In genomic region chr17:28074486-28074885, GRCm38 (mm10) we compare ENCODE assay signal across 21 mouse cellular contexts. TPM values are rescaled to one million over a fixed set of nuclear protein-coding genes. Genes with fewer than 3 reads are reported as not detected.
DNase-seq lines count a peak whose midpoint lies in the region; ATAC-seq and TF ChIP-seq lines count a peak whose summit lies in the region.
"Had no signal": no experiment of that assay in that cellular context is flagged by ENCODE, and none has a peak within 500 bp of the region (broad histone marks: within the 10 kb centered on the region; RNA-seq: fewer than 3 reads in every experiment).

No protein-coding gene starts in this region.

- 34% methylated on average over 7 of the region's 7 CpGs for WGBS in thymus, adult 2 months
- WGBS in kidney, embryonic 14.5 days = 65% methylated on average over 7 of the region's 7 CpGs
- WGBS in hindbrain, embryonic 11.5 days = 70% methylated on average over 7 of the region's 7 CpGs

- H3K27me3 ChIP-seq in thymus, adult 2 months (ENCODE audit: control insufficient read depth, insufficient read depth, low read length) = no peaks in the 10 kb centered on the region
- H3K27me3 ChIP-seq in kidney, embryonic 14.5 days (ENCODE audit: control insufficient read depth, insufficient read depth, low read length) = no peaks in the 10 kb centered on the region
- H3K27me3 ChIP-seq in hindbrain, embryonic 11.5 days (ENCODE audit: control insufficient read depth, insufficient read depth, low read length) = no peaks in the 10 kb centered on the region
- H3K27me3 ChIP-seq: embryonic facial prominence, embryonic 12.5 days; forebrain, embryonic 15.5 days had no signal

- TF ChIP-seq POLR2A in thymus, adult 2 months (IDR thresholded peaks at IDR 0.05; ENCODE audit: control insufficient read depth, extremely low read depth, insufficient read depth, low read length, poor library complexity) = no peak

- peaks cover 7% of the 10 kb centered on the region for H3K4me1 ChIP-seq in thymus, adult 2 months (replicated peaks; ENCODE audit: control insufficient read depth, insufficient read depth, low read length)
- H3K4me1 ChIP-seq in kidney, embryonic 14.5 days (ENCODE audit: control insufficient read depth, insufficient read depth, low read length) = 0 out of 2 replicates have a peak, but pooled peaks cover 5% of the 10 kb centered on the region
- no peaks in the 10 kb centered on the region for H3K4me1 ChIP-seq in hindbrain, embryonic 11.5 days (replicated peaks; ENCODE audit: control insufficient read depth, insufficient read depth, low read length)
- H3K4me1 ChIP-seq: embryonic facial prominence, embryonic 12.5 days; forebrain, embryonic 13.5 days had no signal

- no peak overlapping the region for H3K27ac ChIP-seq in thymus, adult 2 months (ENCODE audit: control insufficient read depth, insufficient read depth, low read length)
- H3K27ac ChIP-seq in kidney, embryonic 14.5 days (ENCODE audit: low read depth, low read length) = no peak overlapping the region
- no peak overlapping the region for H3K27ac ChIP-seq in hindbrain, embryonic 11.5 days (ENCODE audit: low read depth, low read length)
- H3K27ac ChIP-seq: embryonic facial prominence, embryonic 10.5 days; embryonic facial prominence, embryonic 12.5 days; forebrain, embryonic 13.5 days; forebrain, embryonic 15.5 days had no signal

- no peak overlapping the region for H3K9ac ChIP-seq in kidney, embryonic 14.5 days (ENCODE audit: low read depth, low read length)
- H3K9ac ChIP-seq in hindbrain, embryonic 11.5 days (ENCODE audit: low read depth, low read length) = no peak overlapping the region
- H3K9ac ChIP-seq: embryonic facial prominence, embryonic 12.5 days; forebrain, embryonic 13.5 days; forebrain, embryonic 15.5 days had no signal

- no peaks in the 10 kb centered on the region for H3K36me3 ChIP-seq in thymus, adult 2 months (ENCODE audit: control insufficient read depth, insufficient read depth, low read length)
- no peaks in the 10 kb centered on the region for H3K36me3 ChIP-seq in kidney, embryonic 14.5 days (ENCODE audit: control insufficient read depth, insufficient read depth, low read length)
- no peaks in the 10 kb centered on the region for H3K36me3 ChIP-seq in hindbrain, embryonic 11.5 days (ENCODE audit: control insufficient read depth, insufficient read depth, low read length)
- H3K36me3 ChIP-seq: embryonic facial prominence, embryonic 10.5 days; embryonic facial prominence, embryonic 12.5 days; forebrain, embryonic 15.5 days had no signal

- ATAC-seq in kidney, embryonic 14.5 days (ENCODE audit: low FRiP score, low TSS enrichment) = no peak
- ATAC-seq in hindbrain, embryonic 11.5 days (ENCODE audit: low FRiP score) = no peak
- ATAC-seq: forebrain, embryonic 13.5 days; forebrain, embryonic 15.5 days had no signal

- DNase-seq in thymus, adult 2 months = peak; percentile 37
- peak; percentile 76 for DNase-seq in thymus, postnatal 0 days (ENCODE audit: low spot score)
- DNase-seq in thymus, postnatal 14 days = peak; percentile 68
- DNase-seq in thymus, postnatal 36 days = peak; percentile 37 to 55
- DNase-seq in hindbrain, embryonic 11.5 days (ENCODE audit: low spot score) = no peak
- DNase-seq in right cerebral cortex, adult 2 months (ENCODE audit: low spot score in 2 of 2) = no peak
- no peak for DNase-seq in kidney, postnatal 25 days
- DNase-seq: adrenal gland, adult 2 months; adrenal gland, postnatal 10 days; adrenal gland, postnatal 25 days; cerebellum, adult 11-12 months; cerebellum, adult 2 months; cerebellum, adult 9-10 months; cerebellum, postnatal 10 days; cerebellum, postnatal 25 days had no signal

- no peaks in the 10 kb centered on the region; the same call in 1 of the 2 replicates for H3K9me3 ChIP-seq in kidney, embryonic 14.5 days (ENCODE audit: control insufficient read depth, low read length)
- no peaks in the 10 kb centered on the region for H3K9me3 ChIP-seq in hindbrain, embryonic 11.5 days (ENCODE audit: control insufficient read depth, low read length)
- H3K9me3 ChIP-seq: embryonic facial prominence, embryonic 10.5 days; forebrain, embryonic 13.5 days; forebrain, embryonic 15.5 days had no signal

- H3K4me2 ChIP-seq in kidney, embryonic 14.5 days (replicated peaks; ENCODE audit: low read depth, low read length) = no peak overlapping the region
- H3K4me2 ChIP-seq in hindbrain, embryonic 11.5 days (replicated peaks; ENCODE audit: low read depth, low read length) = no peak overlapping the region
- H3K4me2 ChIP-seq: embryonic facial prominence, embryonic 12.5 days; forebrain, embryonic 13.5 days; forebrain, embryonic 15.5 days had no signal

- no peak overlapping the region for H3K4me3 ChIP-seq in thymus, adult 2 months (ENCODE audit: control insufficient read depth, insufficient read depth, low read length)
- H3K4me3 ChIP-seq in kidney, embryonic 14.5 days (ENCODE audit: low read length) = no peak overlapping the region
- H3K4me3 ChIP-seq in hindbrain, embryonic 11.5 days (ENCODE audit: low read depth, low read length) = no peak overlapping the region
- H3K4me3 ChIP-seq: embryonic facial prominence, embryonic 10.5 days; embryonic facial prominence, embryonic 12.5 days; forebrain, embryonic 13.5 days; forebrain, embryonic 15.5 days had no signal

- TF ChIP-seq CTCF in thymus, adult 2 months (IDR thresholded peaks at IDR 0.05; ENCODE audit: borderline replicate concordance, control insufficient read depth, extremely low read depth, insufficient read depth, low read length, poor library complexity) = no peak

RNA-seq across cellular contexts. Expression of gene Tcp11, which starts 6.0 kb away (rescaled TPM):
- 3.3 and 5.0 TPM in 2 replicates for polyA plus RNA-seq in thymus, adult 2 months (2012; rRNA removed)
- 1.3 and 2.0 TPM in 2 replicates for polyA plus RNA-seq in thymus, postnatal 0 days (2015; fragmentation: Nextera tagmentation; extraction: Ambion mirVana)
- polyA plus RNA-seq in kidney, embryonic 14.5 days (2014; fragmentation: Nextera tagmentation; extraction: Ambion mirVana) = 4.9 and 5.8 TPM in 2 replicates
- 0.99 and 1.3 TPM in 2 replicates for polyA plus RNA-seq in hindbrain, embryonic 11.5 days (2014; fragmentation: Nextera tagmentation; extraction: Ambion mirVana)
- polyA plus RNA-seq: adrenal gland, adult 2 months; C2C12 had no signal

Comparison
In these comparisons a context has a peak if more than half of its experiments do, and no peak if none do; other contexts are left out.
1. DNase-seq: peak in thymus, adult 2 months (single experiment), thymus, postnatal 0 days (single experiment), thymus, postnatal 14 days (single experiment) and thymus, postnatal 36 days (2 of 2); none in hindbrain, embryonic 11.5 days (single experiment), right cerebral cortex, adult 2 months (0 of 2) and kidney, postnatal 25 days (0 of 2).